Mouse (Mus musculus): Measurements from ENCODE around the gene Ehf.

Ehf gene

GRCm38 (mm10) chr2:103294526-103294925, 8.6 kb downstream of the Ehf start:
- DNase-seq (ENCODE audit: low spot score in 2 of 2) = no peak

GRCm38 (mm10) chr2:103293751-103294150, 9.3 kb downstream of the Ehf start:
- DNase-seq (ENCODE audit: low spot score in 2 of 2) = no peak

- DNase-seq (ENCODE audit: low spot score in 2 of 2) = no peak
Observed at GRCm38 (mm10) chr2:103293214-103293613, 9.9 kb downstream of the Ehf start.

GRCm38 (mm10) chr2:103290705-103291269, 12.3 kb downstream of the Ehf start:
- DNase-seq (ENCODE audit: low spot score in 2 of 2) = no peak

GRCm38 (mm10) chr2:103290167-103290566, 12.9 kb downstream of the Ehf start:
- DNase-seq (ENCODE audit: low spot score in 2 of 2) = no peak

GRCm38 (mm10) chr2:103289407-103289950, 13.6 kb downstream of the Ehf start:
- DNase-seq (ENCODE audit: low spot score in 2 of 2) = no peak

- no peak for DNase-seq (ENCODE audit: low spot score in 2 of 2)
Observed at GRCm38 (mm10) chr2:103287716-103288115, 15.4 kb downstream of the Ehf start.

GRCm38 (mm10) chr2:103285561-103285960, 17.5 kb downstream of the Ehf start:
- DNase-seq (ENCODE audit: low spot score in 2 of 2) = peak in 1 of 2 experiments; percentile 43

- DNase-seq (ENCODE audit: low spot score in 2 of 2) = no peak
Observed at GRCm38 (mm10) chr2:103283730-103284129, 19.3 kb downstream of the Ehf start.

- DNase-seq (ENCODE audit: low spot score in 2 of 2) = no peak
Observed at GRCm38 (mm10) chr2:103282184-103282750, 20.8 kb downstream of the Ehf start.

GRCm38 (mm10) chr2:103279927-103280326, 23.2 kb downstream of the Ehf start:
- no peak for DNase-seq (ENCODE audit: low spot score in 2 of 2)

GRCm38 (mm10) chr2:103278476-103278875, 24.6 kb downstream of the Ehf start:
- DNase-seq (ENCODE audit: low spot score in 2 of 2) = no peak

- no peak for DNase-seq (ENCODE audit: low spot score in 2 of 2)
Observed at GRCm38 (mm10) chr2:103277794-103278193, 25.3 kb downstream of the Ehf start.

GRCm38 (mm10) chr2:103275316-103275960, 27.6 kb downstream of the Ehf start:
- DNase-seq (ENCODE audit: low spot score in 2 of 2) = no peak

- no peak for DNase-seq (ENCODE audit: low spot score in 2 of 2)
Observed at GRCm38 (mm10) chr2:103274803-103275202, 28.3 kb downstream of the Ehf start.

GRCm38 (mm10) chr2:103274270-103274669, 28.8 kb downstream of the Ehf start:
- no peak for DNase-seq (ENCODE audit: low spot score in 2 of 2)

- DNase-seq (ENCODE audit: low spot score in 2 of 2) = peak in 1 of 2 experiments; percentile 56
Observed at GRCm38 (mm10) chr2:103271481-103271880, 31.6 kb downstream of the Ehf start.

- DNase-seq (ENCODE audit: low spot score in 2 of 2) = no peak
Observed at GRCm38 (mm10) chr2:103270556-103271160, 32.4 kb downstream of the Ehf start.

GRCm38 (mm10) chr2:103239086-103239485, 64.0 kb downstream of the Ehf start:
- peak; percentile 16 to 24 for DNase-seq (ENCODE audit: low spot score in 2 of 2)

GRCm38 (mm10) chr2:103226781-103227180, 76.3 kb downstream of the Ehf start:
- DNase-seq (ENCODE audit: low spot score in 2 of 2) = no peak

- DNase-seq (ENCODE audit: low spot score in 2 of 2) = no peak
Observed at GRCm38 (mm10) chr2:103220871-103221270, 82.2 kb downstream of the Ehf start.

- no peak for DNase-seq (ENCODE audit: low spot score in 2 of 2)
Observed at GRCm38 (mm10) chr2:103218323-103218722, 84.8 kb downstream of the Ehf start.

- no peak for DNase-seq (ENCODE audit: low spot score in 2 of 2)
Observed at GRCm38 (mm10) chr2:103215801-103216200, 87.3 kb downstream of the Ehf start.

Measured in urinary bladder, adult 18-20 months (tissue).